Mouse (Mus musculus): ENCODE results near the gene Pigs. TPM values are rescaled to one million over a fixed set of nuclear protein-coding genes. Genes with fewer than 3 reads are reported as not detected.

Pigs gene
- polyA plus RNA-seq, 3 experiments from 2014 or later = 55.1 to 70.1 (median 57.5) TPM

DNA sequence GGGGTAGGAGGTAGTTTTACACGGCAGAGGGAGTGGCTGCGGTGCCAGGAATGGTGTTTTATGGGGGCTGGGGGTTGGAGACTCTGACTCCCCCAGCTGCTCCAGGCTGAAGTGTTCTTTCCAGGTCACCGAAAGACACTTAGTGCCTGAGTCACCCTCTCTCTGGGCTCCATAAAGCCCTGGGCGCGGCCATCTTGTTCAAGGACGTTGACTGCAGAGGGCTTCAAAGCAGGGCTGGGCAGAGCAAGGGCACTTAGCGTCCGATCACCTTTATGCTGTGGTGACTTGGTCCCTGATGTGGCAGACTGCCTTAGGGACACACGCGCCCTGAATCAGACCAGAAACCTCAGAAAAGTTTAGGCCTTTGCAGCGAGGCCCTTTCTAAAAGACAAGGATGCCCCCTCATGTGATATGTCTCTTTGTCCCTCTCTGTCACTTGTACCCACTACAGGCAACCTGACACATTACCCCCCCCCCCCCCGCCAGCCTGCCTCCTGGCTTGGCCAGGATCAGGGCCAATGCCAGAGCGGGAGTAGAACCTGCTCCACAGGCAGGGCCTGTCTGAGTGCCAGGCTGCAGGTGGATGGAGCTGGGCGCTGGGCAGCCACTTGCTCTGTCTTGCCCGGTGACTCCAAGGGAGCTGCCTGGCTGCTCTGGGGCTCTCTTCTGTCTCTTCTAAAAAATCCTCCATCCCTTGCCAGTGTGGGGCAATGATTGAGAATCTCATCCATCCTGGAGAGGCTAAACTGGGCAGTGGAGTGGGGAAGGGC, 39.4 kb downstream of the Pigs start:
- no peak for ATAC-seq

DNA sequence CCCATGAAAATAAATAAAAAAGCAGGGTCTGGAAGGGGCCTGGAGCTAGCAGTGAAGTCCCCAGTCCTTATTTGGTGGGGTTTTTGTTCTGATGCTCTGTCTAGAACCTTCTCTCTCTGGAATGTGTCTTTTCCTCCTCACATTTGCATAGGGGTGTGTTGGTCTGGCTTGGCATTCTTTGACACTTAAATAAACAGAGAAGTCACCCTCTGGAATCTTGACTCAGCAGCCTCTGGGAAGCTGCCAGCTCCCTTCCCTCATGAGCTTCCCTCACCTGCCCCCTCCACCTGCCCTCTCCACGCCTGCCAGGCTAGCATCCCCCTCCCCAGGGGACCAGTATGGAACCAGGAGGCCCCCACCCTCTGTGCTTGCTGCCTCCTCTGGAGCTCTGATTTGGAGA, 42.2 kb downstream of the Pigs start:
- ATAC-seq = no peak

DNA sequence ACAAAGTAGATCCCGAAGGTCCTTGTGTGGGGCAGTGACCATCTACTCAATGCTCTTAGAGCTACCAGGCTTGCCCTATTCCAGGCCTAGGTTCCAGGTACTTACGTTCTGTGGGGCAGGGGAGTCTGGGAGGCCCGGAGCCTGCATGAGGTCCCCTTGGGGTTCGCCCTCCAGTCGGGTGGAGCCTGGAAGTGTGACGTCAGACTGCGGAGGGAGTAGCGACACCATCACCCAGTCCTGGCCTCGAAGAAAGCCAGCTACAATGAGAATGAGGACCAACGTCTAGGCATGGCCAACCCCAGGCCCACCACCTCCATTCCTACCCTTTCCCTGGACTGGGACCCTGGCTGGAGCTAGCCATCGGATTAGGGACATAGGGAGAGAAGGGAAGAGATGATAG, 43.5 kb downstream of the Pigs start:
- no peak for ATAC-seq

DNA sequence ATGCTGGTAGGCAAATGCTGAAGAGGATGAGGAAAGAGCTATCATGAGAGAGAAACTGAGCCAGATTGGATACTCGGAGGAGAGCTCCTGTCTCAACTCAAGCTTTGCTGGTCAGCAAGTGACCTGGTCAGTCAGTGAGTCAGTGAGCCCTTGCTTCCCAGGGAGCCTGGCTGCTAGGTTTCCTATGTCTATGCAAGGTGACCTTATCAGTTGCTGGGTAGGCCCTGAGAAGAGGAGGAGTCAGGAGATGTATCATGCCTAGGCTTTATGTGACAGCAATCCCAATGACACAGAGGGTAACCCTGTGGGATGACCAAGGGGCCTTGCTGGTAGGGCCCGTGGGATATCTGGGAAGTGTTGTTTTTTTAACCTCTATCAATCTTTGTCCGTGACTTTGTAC, 44.0 kb downstream of the Pigs start:
- no peak for ATAC-seq

DNA sequence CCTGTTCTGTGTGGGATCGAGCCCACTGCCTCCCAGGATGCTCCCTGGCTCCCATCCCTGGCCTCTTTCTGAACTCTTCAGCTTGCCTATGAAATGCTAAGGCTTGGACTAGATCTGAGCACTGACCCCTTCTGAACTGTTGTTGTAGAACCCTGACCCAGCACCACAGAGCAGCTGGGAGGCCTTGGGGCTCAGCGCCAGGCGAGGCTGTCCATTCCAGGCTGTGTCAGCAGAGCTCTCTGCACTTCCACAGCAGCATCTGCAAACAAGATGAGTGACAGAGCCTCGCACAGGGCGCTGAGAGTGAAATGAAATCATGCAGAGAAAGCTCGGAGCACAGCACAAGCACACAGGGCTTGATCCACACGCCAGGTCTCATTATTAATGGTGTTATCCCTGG, 44.4 kb downstream of the Pigs start:
- ATAC-seq = no peak

DNA sequence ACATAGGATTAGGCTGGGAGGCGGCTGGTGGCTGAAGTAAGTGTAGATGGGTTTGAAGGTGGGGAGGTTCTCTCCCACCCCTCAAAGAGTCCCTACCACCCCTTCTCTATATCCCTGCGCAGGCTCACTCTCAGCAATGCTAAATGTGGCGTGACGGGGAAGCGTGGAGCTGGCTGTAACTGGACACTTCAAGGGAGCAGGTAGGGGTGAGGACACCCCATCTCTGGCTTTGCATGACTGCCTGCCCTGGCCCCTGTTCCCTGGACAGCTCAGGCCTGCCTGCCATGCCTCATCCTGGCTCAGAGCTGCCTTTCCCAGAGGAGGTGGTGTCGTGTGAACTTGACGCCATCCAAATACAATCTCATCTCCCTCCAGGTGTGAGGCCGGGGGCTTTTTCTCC, 45.9 kb downstream of the Pigs start:
- no peak for ATAC-seq

DNA sequence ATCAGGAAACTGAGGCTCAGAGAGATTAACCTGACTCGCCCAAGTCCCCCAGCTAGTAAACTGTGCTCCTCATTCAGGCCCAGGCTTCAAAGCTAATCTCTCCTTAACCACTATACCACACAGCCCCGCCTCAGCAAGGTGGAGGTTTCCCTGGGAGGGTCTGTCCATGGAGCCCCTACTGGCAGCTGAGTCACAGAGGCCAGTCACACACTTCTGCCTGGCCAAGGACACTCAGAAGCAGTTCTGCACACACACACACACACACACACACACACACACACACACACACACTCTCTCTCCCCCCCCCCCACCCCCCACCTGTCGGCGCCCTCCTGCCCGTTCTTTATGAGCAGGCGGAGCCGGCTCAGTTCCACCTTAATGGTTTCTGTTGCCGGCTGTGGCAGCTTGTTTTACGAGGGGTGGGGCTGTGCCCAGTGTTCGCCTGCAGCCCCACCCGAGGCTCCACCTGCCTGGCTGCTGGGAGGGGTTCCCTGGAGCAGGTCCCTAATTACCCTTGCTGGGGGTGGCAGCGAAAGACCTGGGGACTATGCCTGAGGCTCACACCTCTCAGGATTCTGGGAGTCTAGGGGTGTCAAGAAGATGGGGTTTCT, 49.4 kb downstream of the Pigs start:
- no peak for ATAC-seq

DNA sequence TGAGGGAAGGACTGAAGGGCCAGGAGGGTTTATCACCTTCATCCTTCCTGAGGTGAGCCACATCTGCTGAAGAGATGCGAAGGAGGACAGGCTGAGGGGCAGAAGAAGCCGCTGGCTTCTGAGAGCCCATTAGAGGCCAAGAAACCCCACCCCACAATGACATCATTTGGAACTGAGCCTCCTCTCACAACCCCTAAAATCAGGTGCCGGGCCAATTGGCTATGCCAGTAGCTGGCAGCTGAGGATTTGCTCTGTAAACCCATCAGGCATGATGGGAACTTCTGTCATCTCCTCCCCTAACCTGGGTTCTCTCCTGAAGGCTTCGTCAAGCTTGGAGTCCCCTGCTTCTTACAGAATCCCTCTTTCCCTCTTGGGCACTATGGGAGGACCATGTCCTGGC, 52.1 kb downstream of the Pigs start:
- ATAC-seq = no peak

DNA sequence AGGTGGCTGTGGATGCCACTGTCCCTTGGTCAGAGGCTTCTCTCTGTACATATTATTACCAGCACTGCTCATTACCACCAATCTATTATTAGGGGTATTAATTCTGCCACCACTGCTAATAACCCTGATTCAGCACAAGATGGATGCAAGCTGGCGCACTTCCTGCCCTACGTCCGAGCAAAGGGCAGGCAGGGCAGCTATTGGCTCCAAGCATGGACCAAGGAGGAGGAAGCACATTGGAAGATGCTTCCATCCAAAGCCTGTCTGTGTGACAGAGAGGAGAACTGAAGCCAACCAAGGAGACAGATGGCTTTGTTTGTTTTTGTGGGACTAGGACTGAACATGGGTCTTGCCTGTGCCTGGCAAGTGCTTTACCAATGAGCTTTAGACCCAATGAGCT, 52.8 kb downstream of the Pigs start:
- no peak for ATAC-seq

DNA sequence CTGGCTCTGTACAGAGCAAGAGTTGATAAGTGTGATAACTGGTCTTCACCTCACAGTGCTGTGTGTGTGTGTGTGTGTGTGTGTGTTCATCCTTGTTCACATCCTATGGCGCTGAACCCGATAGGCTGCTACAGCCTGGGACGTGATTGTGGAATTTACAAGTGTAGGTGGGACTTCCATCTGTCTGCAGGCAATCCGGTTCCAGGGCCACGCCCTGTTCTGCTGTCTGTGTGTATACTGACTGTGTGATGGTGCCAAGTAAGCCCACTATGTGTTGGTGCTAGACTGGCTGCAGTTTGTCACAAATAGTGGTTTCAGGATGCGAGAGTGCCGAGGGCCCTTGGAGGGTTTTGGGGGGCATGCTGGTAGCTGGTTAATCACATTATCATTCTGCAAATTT, 54.1 kb downstream of the Pigs start:
- ATAC-seq = no peak

DNA sequence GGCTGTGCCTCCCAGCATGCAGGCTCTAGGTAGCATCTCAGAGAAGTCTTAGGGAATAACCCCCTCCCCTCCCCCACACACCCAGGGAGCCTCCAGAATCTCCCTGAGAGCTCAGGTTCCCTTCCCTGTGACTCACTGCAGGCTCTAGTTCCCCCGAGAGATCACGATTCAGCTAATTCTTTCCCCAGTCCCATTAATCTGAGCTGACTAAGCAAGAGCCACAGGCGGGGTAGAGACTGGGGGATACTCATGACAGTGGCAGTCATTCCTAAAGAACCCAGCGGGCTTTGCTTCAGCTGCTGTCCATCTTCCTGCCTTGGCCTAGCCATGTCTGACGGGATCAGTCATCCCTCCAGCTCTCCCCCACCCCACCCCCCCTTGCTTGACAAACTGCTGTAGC, 54.5 kb downstream of the Pigs start:
- ATAC-seq = no peak

DNA sequence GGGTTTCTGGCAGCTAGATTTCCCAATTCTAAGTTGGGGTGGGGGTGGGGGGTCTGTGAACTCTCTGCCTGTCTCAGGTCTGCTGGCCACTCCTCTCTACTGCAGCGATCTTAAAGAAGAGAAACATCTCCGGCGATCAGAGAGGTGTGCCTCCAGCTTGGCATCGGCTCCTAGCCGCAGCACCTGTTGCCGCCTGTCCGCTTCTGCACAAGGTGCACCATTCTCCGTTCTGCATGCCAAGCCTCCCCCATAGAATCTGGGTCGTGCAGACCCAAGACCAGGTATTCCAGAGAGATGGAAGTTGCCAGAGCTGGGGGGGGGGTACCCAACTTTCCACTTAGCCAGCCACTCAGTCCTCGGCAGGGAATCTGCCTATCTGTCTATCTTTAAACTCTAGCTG, 57.6 kb downstream of the Pigs start:
- no peak for ATAC-seq

DNA sequence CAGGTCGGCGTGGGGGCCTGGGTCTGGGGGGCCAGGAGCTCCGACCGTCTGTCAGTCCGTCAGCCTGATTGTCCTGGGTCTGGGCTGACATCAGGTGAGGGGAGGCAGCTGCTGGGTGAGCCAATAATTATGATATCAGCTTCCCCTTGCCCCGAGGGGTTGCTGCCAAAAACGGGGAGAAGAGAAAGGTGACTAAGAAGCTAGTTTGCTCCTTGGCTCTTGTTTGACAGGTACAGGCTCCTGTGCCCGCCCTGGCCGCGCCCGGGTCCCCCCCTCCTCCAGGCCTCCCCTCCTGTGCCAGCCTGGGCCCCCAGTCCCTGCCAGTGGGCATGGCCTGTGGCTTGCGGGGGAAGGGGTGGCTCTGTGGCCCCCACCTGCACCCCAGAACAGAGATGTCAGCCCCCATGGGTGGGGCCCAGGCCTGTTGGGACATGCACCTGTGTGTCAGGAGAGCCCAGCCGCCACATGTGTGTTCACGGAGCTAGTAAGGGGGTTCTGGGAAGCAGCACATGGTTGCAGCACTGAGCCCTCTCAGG, 58.4 kb downstream of the Pigs start, which contains the start of gene Foxn1:
Gene Foxn1 (minus strand): TSS at position 51 of the 536 bp plus-strand sequence.
- no peak for ATAC-seq

Other genes with a start within 250 kb of the Pigs start
- gene Eral1, start 248.0 kb upstream of the Pigs start, polyA plus RNA-seq (2017; shearing (Covaris generic)) = 10 to 100 TPM; 29.4 to 45.2 (median 41.1) TPM
- 10 to 100 TPM; 10.9 to 20.0 (median 12.1) TPM for gene Fam222b, start 233.8 kb upstream of the Pigs start, polyA plus RNA-seq (2017; shearing (Covaris generic))
- 1 to 10 TPM; 3.5 to 6.8 (median 3.6) TPM for gene Traf4, start 162.8 kb upstream of the Pigs start, polyA plus RNA-seq (2017; shearing (Covaris generic))
- gene Nek8, start 151.7 kb upstream of the Pigs start, polyA plus RNA-seq (2017; shearing (Covaris generic)) = 10 to 100 TPM in 2 of 3 experiments, 1 to 10 TPM in 1; 9.1 to 13.2 (median 11.3) TPM
- gene Tlcd1, start 151.7 kb upstream of the Pigs start, polyA plus RNA-seq (2017; shearing (Covaris generic)) = 1 to 10 TPM; 2.7 to 3.6 (median 3.2) TPM
- gene Rpl23a, start 144.8 kb upstream of the Pigs start, polyA plus RNA-seq (2017; shearing (Covaris generic)) = 1,000 to 10,000 TPM; 2,768 to 4,435 (median 3,801) TPM
- gene Rab34, start 140.0 kb upstream of the Pigs start, polyA plus RNA-seq (2017; shearing (Covaris generic)) = 1 to 10 TPM in 1 of 3 experiments, not detected in 2; 1.4 TPM
- gene Proca1, start 135.0 kb upstream of the Pigs start, polyA plus RNA-seq (2017; shearing (Covaris generic)) = 1 to 10 TPM; 1.9 to 5.4 (median 3.5) TPM
- gene Sdf2, start 82.7 kb upstream of the Pigs start, polyA plus RNA-seq (2017; shearing (Covaris generic)) = 100 to 1,000 TPM; 103 to 118 (median 104) TPM
- gene Supt6, start 82.4 kb upstream of the Pigs start, polyA plus RNA-seq (2017; shearing (Covaris generic)) = 10 to 100 TPM; 16.6 to 18.7 (median 16.9) TPM
- 10 to 100 TPM; 26.4 to 41.9 (median 27.3) TPM for gene 2610507B11Rik, start 66.7 kb upstream of the Pigs start, polyA plus RNA-seq (2017; shearing (Covaris generic))
- gene BC030499, start 37.6 kb upstream of the Pigs start, polyA plus RNA-seq (2017; shearing (Covaris generic)) = under 1 TPM; 0.44 to 0.79 (median 0.48) TPM
- gene Spag5, start 26.9 kb upstream of the Pigs start, polyA plus RNA-seq (2017; shearing (Covaris generic)) = 10 to 100 TPM in 1 of 3 experiments, 1 to 10 TPM in 2; 2.2 to 22.1 (median 3.4) TPM
- 1 to 10 TPM; 4.0 to 9.6 (median 7.6) TPM for gene Aldoc, start 5.4 kb upstream of the Pigs start, polyA plus RNA-seq (2017; shearing (Covaris generic))
- gene Unc119, start 15.1 kb downstream of the Pigs start, polyA plus RNA-seq (2017; shearing (Covaris generic)) = 10 to 100 TPM; 11.3 to 29.0 (median 11.9) TPM
- not detected for gene Foxn1, start 58.1 kb downstream of the Pigs start, polyA plus RNA-seq (2017; shearing (Covaris generic))
- not detected for gene Slc13a2, start 93.8 kb downstream of the Pigs start, polyA plus RNA-seq (2017; shearing (Covaris generic))
- gene Slc46a1, start 137.3 kb downstream of the Pigs start, polyA plus RNA-seq (2017; shearing (Covaris generic)) = 1 to 10 TPM in 2 of 3 experiments, under 1 TPM in 1; 0.36 to 4.3 (median 3.7) TPM
- gene Sarm1, start 169.3 kb downstream of the Pigs start, polyA plus RNA-seq (2017; shearing (Covaris generic)) = 1 to 10 TPM in 1 of 3 experiments, under 1 TPM in 2; 0.41 to 2.2 (median 0.97) TPM
- not detected for gene Vtn, start 170.7 kb downstream of the Pigs start, polyA plus RNA-seq (2017; shearing (Covaris generic))
- not detected for gene Sebox, start 175.0 kb downstream of the Pigs start, polyA plus RNA-seq (2017; shearing (Covaris generic))
- gene Tmem199, start 183.8 kb downstream of the Pigs start, polyA plus RNA-seq (2017; shearing (Covaris generic)) = 10 to 100 TPM; 42.2 to 59.5 (median 54.9) TPM
- gene Poldip2, start 183.8 kb downstream of the Pigs start, polyA plus RNA-seq (2017; shearing (Covaris generic)) = 10 to 100 TPM; 12.4 to 16.8 (median 13.2) TPM
- 10 to 100 TPM; 14.6 to 20.3 (median 16.9) TPM for gene Tnfaip1, start 207.9 kb downstream of the Pigs start, polyA plus RNA-seq (2017; shearing (Covaris generic))
- 100 to 1,000 TPM; 104 to 117 (median 111) TPM for gene Ift20, start 207.9 kb downstream of the Pigs start, polyA plus RNA-seq (2017; shearing (Covaris generic))
- 10 to 100 TPM; 15.0 to 38.9 (median 18.8) TPM for gene Tmem97, start 222.4 kb downstream of the Pigs start, polyA plus RNA-seq (2017; shearing (Covaris generic))

Measured in inflammation-experienced regulatory T-cells, adult 6 months (primary cell).